Mouse (Mus musculus): ENCODE results near the gene Mkrn1. TPM values are rescaled to one million over a fixed set of nuclear protein-coding genes. Genes with fewer than 3 reads are reported as not detected.
"Not testable (repeated sequence)": the region's sequence is repeated elsewhere in the genome, so short reads cannot be mapped to it uniquely, and the experiment has no call there.

Mkrn1 gene
- polyA plus RNA-seq (2012; rRNA removed) = 102 and 108 TPM in 2 replicates

- DNase-seq (ENCODE audit: extremely low spot score in 1 of 2, low spot score in 1 of 2) = peak; percentile 65 to 84
Measured at GRCm38 (mm10) chr6:39419851-39420721, at the start of gene Mkrn1. Gene Mkrn1 (minus strand): TSS chr6:39420462.

GRCm38 (mm10) chr6:39469427-39469826, 49.2 kb upstream of the Mkrn1 start:
- DNase-seq (ENCODE audit: extremely low spot score in 1 of 2, low spot score in 1 of 2) = no peak

GRCm38 (mm10) chr6:39462621-39463538, 42.6 kb upstream of the Mkrn1 start:
- DNase-seq (ENCODE audit: extremely low spot score in 1 of 2, low spot score in 1 of 2) = peak; percentile 45 to 92

- no peak for DNase-seq (ENCODE audit: extremely low spot score in 1 of 2, low spot score in 1 of 2)
Measured at GRCm38 (mm10) chr6:39460040-39460439, 39.8 kb upstream of the Mkrn1 start.

GRCm38 (mm10) chr6:39455339-39456160, 35.3 kb upstream of the Mkrn1 start:
- DNase-seq (ENCODE audit: extremely low spot score in 1 of 2, low spot score in 1 of 2) = no peak

- DNase-seq (ENCODE audit: extremely low spot score in 1 of 2, low spot score in 1 of 2) = no peak
Measured at GRCm38 (mm10) chr6:39454616-39455015, 34.4 kb upstream of the Mkrn1 start.

- DNase-seq (ENCODE audit: extremely low spot score in 1 of 2, low spot score in 1 of 2) = no peak
Measured at GRCm38 (mm10) chr6:39453564-39453963, 33.3 kb upstream of the Mkrn1 start.

- DNase-seq (ENCODE audit: extremely low spot score in 1 of 2, low spot score in 1 of 2) = no peak
Measured at GRCm38 (mm10) chr6:39451033-39451432, 30.8 kb upstream of the Mkrn1 start.

- no peak for DNase-seq (ENCODE audit: extremely low spot score in 1 of 2, low spot score in 1 of 2)
Measured at GRCm38 (mm10) chr6:39450580-39450979, 30.3 kb upstream of the Mkrn1 start.

- DNase-seq (ENCODE audit: extremely low spot score in 1 of 2, low spot score in 1 of 2) = peak; percentile 48 to 74
Measured at GRCm38 (mm10) chr6:39447429-39448185, 27.3 kb upstream of the Mkrn1 start.

- no peak for DNase-seq (ENCODE audit: extremely low spot score in 1 of 2, low spot score in 1 of 2)
Measured at GRCm38 (mm10) chr6:39445801-39446572, 25.7 kb upstream of the Mkrn1 start.

- no peak for DNase-seq (ENCODE audit: extremely low spot score in 1 of 2, low spot score in 1 of 2)
Measured at GRCm38 (mm10) chr6:39442786-39443287, 22.6 kb upstream of the Mkrn1 start.

GRCm38 (mm10) chr6:39440207-39440606, 19.9 kb upstream of the Mkrn1 start:
- no peak for DNase-seq (ENCODE audit: extremely low spot score in 1 of 2, low spot score in 1 of 2)

- not testable (repeated sequence) for DNase-seq (ENCODE audit: extremely low spot score in 1 of 2, low spot score in 1 of 2)
Measured at GRCm38 (mm10) chr6:39437519-39437918, 17.3 kb upstream of the Mkrn1 start.

- DNase-seq (ENCODE audit: extremely low spot score in 1 of 2, low spot score in 1 of 2) = no peak
Measured at GRCm38 (mm10) chr6:39435875-39436274, 15.6 kb upstream of the Mkrn1 start.

GRCm38 (mm10) chr6:39434886-39435492, 14.7 kb upstream of the Mkrn1 start:
- no peak for DNase-seq (ENCODE audit: extremely low spot score in 1 of 2, low spot score in 1 of 2)

GRCm38 (mm10) chr6:39434111-39434885, 14.0 kb upstream of the Mkrn1 start:
- DNase-seq (ENCODE audit: extremely low spot score in 1 of 2, low spot score in 1 of 2) = no peak

- no peak for DNase-seq (ENCODE audit: extremely low spot score in 1 of 2, low spot score in 1 of 2)
Measured at GRCm38 (mm10) chr6:39433701-39434100, 13.4 kb upstream of the Mkrn1 start.

All from frontal cortex, adult 2 months (tissue).